Mouse (Mus musculus) stomach, postnatal 0 days (tissue): ENCODE results near the gene Parp16.

Source experiments
- CTCF ChIP-seq: IDR thresholded peaks from 2 replicates; pipeline ENCODE4 v1.5.1; 2016; ENCODE audit warnings: antibody characterized with exemption, low read depth, mild to moderate bottlenecking, moderate library complexity
- EP300 ChIP-seq: optimal IDR thresholded peaks from 2 replicates; pipeline ENCODE3; 2016; ENCODE audit warnings: antibody characterized with exemption

GRCm38 (mm10) chr9:65273048-65273809, 78.1 kb downstream of the Parp16 start:
- TF ChIP-seq CTCF (no peak), EP300 (no peak)
